Mouse (Mus musculus): ENCODE results near the gene Gps2.

- no peak for TF ChIP-seq POLR2A (IDR thresholded peaks at IDR 0.05; ENCODE audit: control insufficient read depth, extremely low read depth, insufficient read depth, low read length, poor library complexity)
- TF ChIP-seq CTCF (IDR thresholded peaks at IDR 0.05; ENCODE audit: borderline replicate concordance, control insufficient read depth, extremely low read depth, insufficient read depth, low read length, poor library complexity), result no peak
These were observed 24.1 kb downstream of the Gps2 start for GRCm38 (mm10) chr11:69937834-69938233.

Measured in thymus, adult 2 months (tissue).